Mouse (Mus musculus): ENCODE results near the gene Copb2. TPM values are rescaled to one million over a fixed set of nuclear protein-coding genes. Genes with fewer than 3 reads are reported as not detected.

The Copb2 gene
- polyA plus RNA-seq, 1 experiment from 2014 or later = 186 TPM

- Histone ChIP-seq H3K4me1 (ENCODE audit: insufficient read depth) (no peaks in the 10 kb centered on the region), H3K27ac (ENCODE audit: low read depth) (no peak overlapping the region; the same call in 1 of the 2 replicates), H3K4me2 (no peak overlapping the region), H3K4me3 (ENCODE audit: low read depth, low read length) (no peak overlapping the region), H3K9me3 (ENCODE audit: low read depth, low read length) (no peaks in the 10 kb centered on the region), H3K36me3 (ENCODE audit: insufficient read depth) (no peaks in the 10 kb centered on the region), H3K27me3 (ENCODE audit: insufficient read depth, low read length) (no peaks in the 10 kb centered on the region), H3K9ac (no peak overlapping the region)
- no peak for ATAC-seq (ENCODE audit: insufficient read depth)
- WGBS = 40% methylated on average over 4 of the region's 4 CpGs
- TF ChIP-seq CTCF (IDR thresholded peaks at IDR 0.05; ENCODE audit: low read depth) = no peak
- DNase-seq = peak; percentile 25
Observed at GRCm38 (mm10) chr9:98534675-98535280, 28.7 kb upstream of the Copb2 start.

DNA sequence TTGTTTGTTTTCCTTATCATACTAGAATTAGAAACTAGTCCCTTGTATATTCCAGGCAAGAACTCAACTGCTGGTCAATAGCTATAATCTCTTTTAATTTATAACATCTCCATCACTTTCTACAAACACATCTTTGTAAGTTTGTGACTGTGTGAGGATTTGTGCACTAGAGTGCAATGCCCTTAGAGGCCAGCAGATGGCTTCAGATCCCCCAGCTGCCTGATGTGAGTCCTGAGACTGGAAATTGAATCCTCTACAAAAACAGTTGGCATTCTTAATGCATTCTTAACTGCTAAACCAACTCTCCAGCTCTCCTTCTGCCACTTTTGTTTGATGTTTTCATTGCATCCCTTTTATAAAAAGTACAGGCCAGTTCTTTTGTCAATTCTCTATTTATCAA, 27.8 kb upstream of the Copb2 start:
- ATAC-seq (ENCODE audit: insufficient read depth) (no peak), DNase-seq (peak; percentile 8)
- no peak overlapping the region for H3K4me3 ChIP-seq (ENCODE audit: low read depth, low read length)
- TF ChIP-seq CTCF (IDR thresholded peaks at IDR 0.05; ENCODE audit: low read depth) = peak; percentile 51
- no peak overlapping the region for H3K27ac ChIP-seq (ENCODE audit: low read depth)
- no peaks in the 10 kb centered on the region for H3K9me3 ChIP-seq (ENCODE audit: low read depth, low read length)
- no peaks in the 10 kb centered on the region for H3K4me1 ChIP-seq (ENCODE audit: insufficient read depth)
- no peak overlapping the region for H3K4me2 ChIP-seq
- no peaks in the 10 kb centered on the region for H3K27me3 ChIP-seq (ENCODE audit: insufficient read depth, low read length)
- no peaks in the 10 kb centered on the region for H3K36me3 ChIP-seq (ENCODE audit: insufficient read depth)
- no peak overlapping the region for H3K9ac ChIP-seq

DNA sequence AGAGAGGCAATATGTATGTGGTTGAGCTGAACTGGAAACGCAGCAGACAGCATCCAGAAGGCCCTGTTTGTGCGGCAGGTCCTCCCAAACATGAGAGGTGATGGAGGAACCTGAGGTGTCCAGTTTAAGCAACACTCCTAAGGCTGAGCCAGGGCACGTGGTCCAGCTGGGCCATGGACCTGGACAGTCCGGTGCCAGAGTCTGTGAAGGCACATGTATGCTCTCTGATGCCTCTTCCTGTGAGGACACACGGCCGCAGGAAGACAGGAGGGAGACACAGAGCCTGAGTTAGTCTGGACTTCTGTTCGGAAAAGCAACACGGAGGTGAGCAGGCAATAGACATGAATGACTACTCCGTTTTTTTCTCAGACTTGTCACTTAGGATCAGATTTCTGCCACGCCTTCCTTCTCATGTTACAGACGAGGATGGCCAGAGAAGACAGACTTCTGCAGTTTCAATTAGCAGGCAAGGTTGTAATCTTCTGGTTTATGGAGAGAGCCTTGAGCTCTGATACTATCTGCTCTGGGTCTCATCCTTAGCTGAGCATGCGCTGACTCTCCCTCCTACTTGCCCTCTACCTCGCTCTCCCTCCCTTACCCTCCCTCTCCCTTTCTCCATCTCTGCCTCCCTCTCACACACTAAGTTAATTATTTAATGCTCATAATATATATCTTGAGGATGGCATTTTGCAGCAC, 25.4 kb upstream of the Copb2 start:
- Histone ChIP-seq H3K4me1 (ENCODE audit: insufficient read depth) (no peaks in the 10 kb centered on the region), H3K36me3 (ENCODE audit: insufficient read depth) (no peaks in the 10 kb centered on the region), H3K27ac (ENCODE audit: low read depth) (no peak overlapping the region), H3K9me3 (ENCODE audit: low read depth, low read length) (no peaks in the 10 kb centered on the region), H3K4me3 (ENCODE audit: low read depth, low read length) (no peak overlapping the region), H3K27me3 (ENCODE audit: insufficient read depth, low read length) (no peaks in the 10 kb centered on the region), H3K4me2 (peak overlapping the region; percentile 50), H3K9ac (no peak overlapping the region)
- DNase-seq (peak; percentile 47), ATAC-seq (ENCODE audit: insufficient read depth) (peak; percentile 77)
- TF ChIP-seq CTCF (IDR thresholded peaks at IDR 0.05; ENCODE audit: low read depth) = no peak
- 34% methylated on average over 13 of the region's 13 CpGs for WGBS

GRCm38 (mm10) chr9:98538713-98539360, 24.7 kb upstream of the Copb2 start:
- H3K27me3 ChIP-seq (ENCODE audit: insufficient read depth, low read length) = no peaks in the 10 kb centered on the region
- peak; percentile 90 for DNase-seq
- no peaks in the 10 kb centered on the region for H3K4me1 ChIP-seq (ENCODE audit: insufficient read depth)
- H3K4me2 ChIP-seq = peak overlapping the region; percentile 50
- ATAC-seq (ENCODE audit: insufficient read depth) = peak; percentile 86
- TF ChIP-seq CTCF (IDR thresholded peaks at IDR 0.05; ENCODE audit: low read depth) = peak; percentile 89
- no peak overlapping the region for H3K9ac ChIP-seq
- 4% methylated on average over 13 of the region's 13 CpGs for WGBS
- no peak overlapping the region for H3K27ac ChIP-seq (ENCODE audit: low read depth)
- no peak overlapping the region for H3K4me3 ChIP-seq (ENCODE audit: low read depth, low read length)
- H3K9me3 ChIP-seq (ENCODE audit: low read depth, low read length) = no peaks in the 10 kb centered on the region
- no peaks in the 10 kb centered on the region for H3K36me3 ChIP-seq (ENCODE audit: insufficient read depth)

GRCm38 (mm10) chr9:98544042-98544441, 19.5 kb upstream of the Copb2 start:
- H3K4me1 ChIP-seq (ENCODE audit: insufficient read depth) = no peaks in the 10 kb centered on the region

GRCm38 (mm10) chr9:98583852-98584251, 20.3 kb downstream of the Copb2 start:
- Histone ChIP-seq H3K27me3 (ENCODE audit: insufficient read depth, low read length) (no peaks in the 10 kb centered on the region), H3K4me1 (ENCODE audit: insufficient read depth) (no peaks in the 10 kb centered on the region), H3K27ac (ENCODE audit: low read depth) (no peak overlapping the region), H3K9me3 (ENCODE audit: low read depth, low read length) (no peaks in the 10 kb centered on the region), H3K9ac (no peak overlapping the region), H3K4me2 (no peak overlapping the region), H3K4me3 (ENCODE audit: low read depth, low read length) (no peak overlapping the region), H3K36me3 (ENCODE audit: insufficient read depth) (peaks cover 91% of the 10 kb centered on the region)
- ATAC-seq (ENCODE audit: insufficient read depth) = no peak
- 78% methylated on average over 4 of the region's 4 CpGs for WGBS
- TF ChIP-seq CTCF (IDR thresholded peaks at IDR 0.05; ENCODE audit: low read depth) = no peak
- peak; percentile 20 for DNase-seq

More at GRCm38 (mm10) chr9:98544042-98544441, 19.5 kb upstream of the Copb2 start:
- DNase-seq (no peak), ATAC-seq (ENCODE audit: insufficient read depth) (no peak)
- Histone ChIP-seq H3K4me2 (no peak overlapping the region), H3K27ac (ENCODE audit: low read depth) (no peak overlapping the region), H3K9me3 (ENCODE audit: low read depth, low read length) (no peaks in the 10 kb centered on the region), H3K4me3 (ENCODE audit: low read depth, low read length) (no peak overlapping the region), H3K9ac (no peak overlapping the region), H3K27me3 (ENCODE audit: insufficient read depth, low read length) (no peaks in the 10 kb centered on the region), H3K36me3 (ENCODE audit: insufficient read depth) (no peaks in the 10 kb centered on the region)
- no peak for TF ChIP-seq CTCF (IDR thresholded peaks at IDR 0.05; ENCODE audit: low read depth)
- WGBS = 70% methylated on average over 3 of the region's 3 CpGs

- no peak overlapping the region for H3K9ac ChIP-seq
- DNase-seq (no peak), ATAC-seq (ENCODE audit: insufficient read depth) (no peak)
- TF ChIP-seq CTCF (IDR thresholded peaks at IDR 0.05; ENCODE audit: low read depth) = no peak
- peak overlapping the region; percentile 77 for H3K4me2 ChIP-seq
- H3K36me3 ChIP-seq (ENCODE audit: insufficient read depth) = peaks cover 31% of the 10 kb centered on the region
- H3K27me3 ChIP-seq (ENCODE audit: insufficient read depth, low read length) = no peaks in the 10 kb centered on the region
- H3K4me3 ChIP-seq (ENCODE audit: low read depth, low read length) = peak overlapping the region; percentile 92; the same call in 1 of the 2 replicates
- no peaks in the 10 kb centered on the region for H3K9me3 ChIP-seq (ENCODE audit: low read depth, low read length)
- peaks cover 7% of the 10 kb centered on the region; the same call in 1 of the 2 replicates for H3K4me1 ChIP-seq (ENCODE audit: insufficient read depth)
- no peak overlapping the region for H3K27ac ChIP-seq (ENCODE audit: low read depth)
- 84% methylated on average over 6 of the region's 6 CpGs for WGBS
Observed at GRCm38 (mm10) chr9:98600094-98600493, 36.6 kb downstream of the Copb2 start.
